Mouse (Mus musculus): ENCODE results near the gene Hp1bp3. TPM values are rescaled to one million over a fixed set of nuclear protein-coding genes. Genes with fewer than 3 reads are reported as not detected.

Gene Hp1bp3
- polyA plus RNA-seq, 1 experiment from 2014 or later = 148 TPM

- H3K27ac ChIP-seq = peak within 1 kb of the TSS; percentile 70
- peaks cover 28% of the 10 kb centered on the region for H3K36me3 ChIP-seq
- WGBS = under 1% methylated on average over 68 of the region's 74 CpGs
- peaks cover 39% of the 10 kb centered on the region for H3K4me1 ChIP-seq (replicated peaks)
- H3K9me3 ChIP-seq = no peaks in the 10 kb centered on the region
- peak within 1 kb of the TSS; percentile 72 for H3K4me3 ChIP-seq
- peak; percentile 84 for DNase-seq (ENCODE audit: low spot score)
- H3K27me3 ChIP-seq (ENCODE audit: insufficient read depth, poor library complexity, severe bottlenecking) = peaks cover 83% of the 10 kb centered on the region
These were observed 34.2 kb downstream of the Hp1bp3 start, which contains the start of the genes Sh2d5 and Kif17 for GRCm38 (mm10) chr4:138250088-138250960. Sh2d5 (plus strand) TSS chr4:138250403. Kif17 (plus strand) TSS chr4:138250435.

- Histone ChIP-seq H3K4me1 (replicated peaks) (peaks cover 39% of the 10 kb centered on the region), H3K4me3 (peak overlapping the region; percentile 72), H3K9me3 (no peaks in the 10 kb centered on the region), H3K36me3 (peaks cover 13% of the 10 kb centered on the region), H3K27ac (peak overlapping the region; percentile 73), H3K27me3 (ENCODE audit: insufficient read depth, poor library complexity, severe bottlenecking) (peaks cover 98% of the 10 kb centered on the region)
- under 1% methylated on average over 14 of the region's 14 CpGs for WGBS
- DNase-seq (ENCODE audit: low spot score) = peak; percentile 79
These were observed 35.7 kb downstream of the Hp1bp3 start for GRCm38 (mm10) chr4:138251819-138252218.

GRCm38 (mm10) chr4:138252231-138252630 lies 36.1 kb downstream of the Hp1bp3 start:
- Histone ChIP-seq H3K27ac (peak overlapping the region; percentile 73), H3K36me3 (peaks cover 9% of the 10 kb centered on the region), H3K9me3 (no peaks in the 10 kb centered on the region), H3K4me1 (replicated peaks) (peaks cover 39% of the 10 kb centered on the region), H3K4me3 (peak overlapping the region; percentile 72), H3K27me3 (ENCODE audit: insufficient read depth, poor library complexity, severe bottlenecking) (peaks cover 100% of the 10 kb centered on the region)
- 11% methylated on average over 5 of the region's 5 CpGs for WGBS
- no peak for DNase-seq (ENCODE audit: low spot score)

GRCm38 (mm10) chr4:138257116-138257687 lies 41.1 kb downstream of the Hp1bp3 start:
- Histone ChIP-seq H3K36me3 (peaks cover 7% of the 10 kb centered on the region; the same call in 1 of the 2 replicates), H3K27me3 (ENCODE audit: insufficient read depth, poor library complexity, severe bottlenecking) (peaks cover 91% of the 10 kb centered on the region), H3K4me1 (replicated peaks) (peaks cover 26% of the 10 kb centered on the region), H3K27ac (no peak overlapping the region), H3K9me3 (no peaks in the 10 kb centered on the region), H3K4me3 (no peak overlapping the region)
- DNase-seq (ENCODE audit: low spot score) = no peak
- WGBS = 86% methylated on average over 22 of the region's 22 CpGs

- Histone ChIP-seq H3K27ac (no peak overlapping the region), H3K36me3 (peaks cover 7% of the 10 kb centered on the region; the same call in 1 of the 2 replicates), H3K9me3 (no peaks in the 10 kb centered on the region), H3K27me3 (ENCODE audit: insufficient read depth, poor library complexity, severe bottlenecking) (peaks cover 88% of the 10 kb centered on the region), H3K4me3 (no peak overlapping the region), H3K4me1 (replicated peaks) (peaks cover 27% of the 10 kb centered on the region)
- WGBS = 84% methylated on average over 7 of the region's 7 CpGs
- no peak for DNase-seq (ENCODE audit: low spot score)
These were observed 42.6 kb downstream of the Hp1bp3 start for GRCm38 (mm10) chr4:138258663-138259062.

GRCm38 (mm10) chr4:138259482-138259881 lies 43.4 kb downstream of the Hp1bp3 start:
- peaks cover 7% of the 10 kb centered on the region; the same call in 1 of the 2 replicates for H3K36me3 ChIP-seq
- no peak overlapping the region for H3K27ac ChIP-seq
- peaks cover 88% of the 10 kb centered on the region for H3K27me3 ChIP-seq (ENCODE audit: insufficient read depth, poor library complexity, severe bottlenecking)
- peaks cover 27% of the 10 kb centered on the region for H3K4me1 ChIP-seq (replicated peaks)
- 76% methylated on average over 5 of the region's 5 CpGs for WGBS
- no peak overlapping the region for H3K4me3 ChIP-seq
- H3K9me3 ChIP-seq = no peaks in the 10 kb centered on the region
- no peak for DNase-seq (ENCODE audit: low spot score)

DNA sequence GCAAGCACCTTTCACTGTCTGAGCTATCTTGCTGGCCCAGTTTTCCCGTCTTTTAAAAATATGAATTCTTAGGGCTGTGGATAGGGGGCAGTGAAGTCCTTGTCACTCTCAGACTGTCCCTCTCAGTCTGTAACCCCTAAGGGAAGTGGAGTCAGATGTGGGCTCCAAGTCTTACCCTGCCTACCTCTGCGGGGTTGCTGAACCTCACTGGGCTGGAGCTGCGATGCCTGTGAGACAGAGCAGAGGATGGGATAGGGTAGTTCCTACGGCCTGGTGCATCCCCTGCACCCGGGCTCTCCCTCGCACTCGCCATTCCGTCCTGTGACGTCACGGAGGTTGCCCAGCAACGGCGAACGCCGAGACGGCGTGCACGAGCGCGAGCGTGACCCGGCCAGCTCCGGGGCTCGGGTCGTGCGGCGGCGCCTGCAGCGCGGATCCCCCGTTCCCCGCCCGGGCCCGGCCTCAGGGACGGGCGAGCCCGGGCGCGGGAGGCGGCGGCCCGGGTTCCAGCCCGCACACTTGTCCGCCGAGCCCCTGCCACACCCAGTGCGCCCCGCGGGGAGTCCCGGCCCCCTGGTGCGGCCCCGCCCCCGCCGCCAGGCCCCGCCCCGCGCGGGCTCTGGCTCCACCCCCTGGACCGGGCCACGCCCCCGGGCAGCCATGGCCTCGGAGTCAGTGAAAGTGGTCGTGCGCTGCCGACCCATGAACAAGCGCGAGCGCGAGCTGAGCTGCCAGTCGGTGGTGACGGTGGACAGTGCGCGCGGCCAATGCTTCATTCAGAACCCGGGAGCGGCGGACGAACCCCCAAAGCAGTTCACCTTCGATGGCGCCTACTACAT lies 46.0 kb downstream of the Hp1bp3 start:
- Histone ChIP-seq H3K4me1 (replicated peaks) (peaks cover 27% of the 10 kb centered on the region), H3K4me3 (peak overlapping the region; percentile 72), H3K27me3 (ENCODE audit: insufficient read depth, poor library complexity, severe bottlenecking) (peaks cover 72% of the 10 kb centered on the region), H3K27ac (peak overlapping the region; percentile 77), H3K36me3 (peaks cover 7% of the 10 kb centered on the region; the same call in 1 of the 2 replicates), H3K9me3 (no peaks in the 10 kb centered on the region)
- peak; percentile 94 for DNase-seq (ENCODE audit: low spot score)
- WGBS = under 1% methylated on average over 78 of the region's 78 CpGs

- no peaks in the 10 kb centered on the region for H3K36me3 ChIP-seq
- H3K27ac ChIP-seq = no peak overlapping the region
- DNase-seq (ENCODE audit: low spot score) = no peak
- WGBS = 90% methylated on average over 10 of the region's 10 CpGs
- H3K4me1 ChIP-seq (replicated peaks) = peaks cover 5% of the 10 kb centered on the region
- no peaks in the 10 kb centered on the region for H3K9me3 ChIP-seq
- peaks cover 25% of the 10 kb centered on the region for H3K27me3 ChIP-seq (ENCODE audit: insufficient read depth, poor library complexity, severe bottlenecking)
- no peak overlapping the region for H3K4me3 ChIP-seq
These were observed 51.8 kb downstream of the Hp1bp3 start for GRCm38 (mm10) chr4:138267869-138268268.

- DNase-seq (ENCODE audit: low spot score) = no peak
- no peaks in the 10 kb centered on the region for H3K27me3 ChIP-seq (ENCODE audit: insufficient read depth, poor library complexity, severe bottlenecking)
- H3K4me3 ChIP-seq = no peak overlapping the region
- 0 out of 2 replicates have a peak, but pooled peaks cover 2% of the 10 kb centered on the region for H3K4me1 ChIP-seq (replicated peaks)
- no peak overlapping the region for H3K27ac ChIP-seq
- H3K36me3 ChIP-seq = no peaks in the 10 kb centered on the region
- 75% methylated on average over 14 of the region's 14 CpGs for WGBS
- H3K9me3 ChIP-seq = no peaks in the 10 kb centered on the region
These were observed 56.2 kb downstream of the Hp1bp3 start for GRCm38 (mm10) chr4:138272011-138272997.

DNA sequence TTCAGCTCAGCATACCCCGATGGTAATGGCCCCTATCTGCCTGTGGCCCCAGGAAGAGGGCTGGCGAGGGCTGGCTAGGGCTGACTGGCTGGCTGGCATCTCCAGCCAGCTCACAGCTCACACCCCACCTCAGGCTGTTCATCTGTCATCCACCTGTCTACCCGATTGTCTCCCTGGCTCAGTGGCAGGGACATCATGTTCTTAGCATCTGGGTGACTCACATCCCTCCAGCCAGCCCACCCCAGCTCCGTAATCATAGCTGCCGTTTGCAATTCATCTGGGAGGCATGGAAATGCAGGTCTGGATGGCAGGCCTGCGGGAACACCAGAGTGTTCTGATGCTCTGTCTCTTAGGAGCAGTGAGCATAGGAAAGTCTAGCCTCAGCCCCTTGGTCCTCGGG lies 62.2 kb downstream of the Hp1bp3 start:
- Histone ChIP-seq H3K27me3 (ENCODE audit: insufficient read depth, poor library complexity, severe bottlenecking) (0 out of 2 replicates have a peak, but pooled peaks cover 5% of the 10 kb centered on the region), H3K27ac (no peak overlapping the region), H3K9me3 (no peaks in the 10 kb centered on the region), H3K4me3 (no peak overlapping the region), H3K36me3 (no peaks in the 10 kb centered on the region), H3K4me1 (replicated peaks) (peaks cover 5% of the 10 kb centered on the region; the same call in 1 of the 2 replicates)
- WGBS = 77% methylated on average over 7 of the region's 7 CpGs
- no peak for DNase-seq (ENCODE audit: low spot score)

- Histone ChIP-seq H3K27ac (no peak overlapping the region), H3K27me3 (ENCODE audit: insufficient read depth, poor library complexity, severe bottlenecking) (0 out of 2 replicates have a peak, but pooled peaks cover 5% of the 10 kb centered on the region), H3K9me3 (no peaks in the 10 kb centered on the region), H3K4me1 (replicated peaks) (peaks cover 9% of the 10 kb centered on the region), H3K4me3 (no peak overlapping the region), H3K36me3 (no peaks in the 10 kb centered on the region)
- DNase-seq (ENCODE audit: low spot score) = peak; percentile 74
- WGBS = 18% methylated on average over 4 of the region's 4 CpGs
These were observed 66.7 kb downstream of the Hp1bp3 start for GRCm38 (mm10) chr4:138282834-138283233.

All from hindbrain, embryonic 10.5 days (tissue).